Comparison of ENCODE assay signal across 7 mouse cellular contexts in genomic region chr14:72710341-72711027, GRCm38 (mm10). TPM values are rescaled to one million over a fixed set of nuclear protein-coding genes. Genes with fewer than 3 reads are reported as not detected.
DNase-seq lines count a peak whose midpoint lies in the region; ATAC-seq and TF ChIP-seq lines count a peak whose summit lies in the region.

No protein-coding gene starts in this region.

- TF ChIP-seq CTCF in E14TG2a.4 (conservative IDR thresholded peaks at IDR 0.05; ENCODE audit: low read length) = no peak

- peak overlapping the region; percentile 92 for H3K4me3 ChIP-seq in E14TG2a.4 (replicated peaks; ENCODE audit: low read length)
- peak overlapping the region; percentile 77 for H3K4me3 ChIP-seq in embryonic facial prominence, embryonic 12.5 days
- peak overlapping the region; percentile 98 for H3K4me3 ChIP-seq in heart, embryonic 16.5 days (ENCODE audit: low read length)
- peak overlapping the region; percentile 99 for H3K4me3 ChIP-seq in lung, embryonic 15.5 days
- H3K4me3 ChIP-seq in neural tube, embryonic 15.5 days (replicated peaks) = peak overlapping the region; percentile 98

- no peak; the same call in 1 of the 2 replicates for ATAC-seq in embryonic facial prominence, embryonic 12.5 days (ENCODE audit: insufficient number of reproducible peaks, insufficient read depth, low FRiP score, low TSS enrichment)
- ATAC-seq in heart, embryonic 16.5 days (replicated peaks; ENCODE audit: extremely low read depth, insufficient read depth, low FRiP score) = peak; percentile 38
- 0 out of 2 replicates have a peak, but pooled peaks have one; percentile 29 for ATAC-seq in lung, embryonic 15.5 days (ENCODE audit: borderline replicate concordance, extremely low read depth, low FRiP score, low TSS enrichment)
- ATAC-seq in neural tube, embryonic 15.5 days (ENCODE audit: low FRiP score) = peak; percentile 67

- no peaks in the 10 kb centered on the region for H3K36me3 ChIP-seq in E14TG2a.4 (ENCODE audit: insufficient read depth, low read length)
- H3K36me3 ChIP-seq in embryonic facial prominence, embryonic 12.5 days = no peaks in the 10 kb centered on the region
- no peaks in the 10 kb centered on the region for H3K36me3 ChIP-seq in heart, embryonic 16.5 days (ENCODE audit: control insufficient read depth, insufficient read depth)
- no peaks in the 10 kb centered on the region for H3K36me3 ChIP-seq in lung, embryonic 15.5 days
- no peaks in the 10 kb centered on the region for H3K36me3 ChIP-seq in neural tube, embryonic 15.5 days

- peak overlapping the region; percentile 81 for H3K9ac ChIP-seq in embryonic facial prominence, embryonic 12.5 days
- H3K9ac ChIP-seq in heart, embryonic 16.5 days (ENCODE audit: low read length) = peak overlapping the region; percentile 98
- H3K9ac ChIP-seq in lung, embryonic 15.5 days = peak overlapping the region; percentile 89
- H3K9ac ChIP-seq in neural tube, embryonic 15.5 days (replicated peaks) = peak overlapping the region; percentile 91

- H3K27me3 ChIP-seq in E14TG2a.4 (ENCODE audit: insufficient read depth, low read length) = peaks cover 25% of the 10 kb centered on the region
- H3K27me3 ChIP-seq in embryonic facial prominence, embryonic 12.5 days = no peaks in the 10 kb centered on the region
- H3K27me3 ChIP-seq in heart, embryonic 16.5 days (ENCODE audit: control insufficient read depth, insufficient read depth, low read length) = peaks cover 2% of the 10 kb centered on the region; the same call in 1 of the 2 replicates
- peaks cover 5% of the 10 kb centered on the region; the same call in 1 of the 2 replicates for H3K27me3 ChIP-seq in lung, embryonic 15.5 days
- H3K27me3 ChIP-seq in neural tube, embryonic 15.5 days (replicated peaks) = 0 out of 2 replicates have a peak, but pooled peaks cover 2% of the 10 kb centered on the region

- peak; percentile 52 for DNase-seq in T-cell, adult 2 months (ENCODE audit: low spot score)
- DNase-seq in kidney, postnatal 14 days = peak; percentile 55

- H3K9me3 ChIP-seq in E14TG2a.4 (ENCODE audit: low read length) = no peaks in the 10 kb centered on the region
- no peaks in the 10 kb centered on the region for H3K9me3 ChIP-seq in embryonic facial prominence, embryonic 12.5 days
- no peaks in the 10 kb centered on the region for H3K9me3 ChIP-seq in heart, embryonic 16.5 days (replicated peaks; ENCODE audit: control insufficient read depth, low read length)
- H3K9me3 ChIP-seq in lung, embryonic 15.5 days = no peaks in the 10 kb centered on the region
- H3K9me3 ChIP-seq in neural tube, embryonic 15.5 days (replicated peaks) = no peaks in the 10 kb centered on the region

- H3K4me2 ChIP-seq in embryonic facial prominence, embryonic 12.5 days (replicated peaks) = peak overlapping the region; percentile 60
- H3K4me2 ChIP-seq in heart, embryonic 16.5 days (ENCODE audit: low read depth, low read length) = peak overlapping the region; percentile 80
- peak overlapping the region; percentile 78 for H3K4me2 ChIP-seq in lung, embryonic 15.5 days
- H3K4me2 ChIP-seq in neural tube, embryonic 15.5 days = peak overlapping the region; percentile 67

- peak overlapping the region; percentile 82 for H3K27ac ChIP-seq in embryonic facial prominence, embryonic 12.5 days
- peak overlapping the region; percentile 91 for H3K27ac ChIP-seq in heart, embryonic 16.5 days (ENCODE audit: low read length)
- peak overlapping the region; percentile 92 for H3K27ac ChIP-seq in lung, embryonic 15.5 days
- H3K27ac ChIP-seq in neural tube, embryonic 15.5 days (replicated peaks) = peak overlapping the region; percentile 96

- WGBS in embryonic facial prominence, embryonic 12.5 days = 1% methylated on average over 38 of the region's 38 CpGs
- 2% methylated on average over 38 of the region's 38 CpGs for WGBS in heart, embryonic 16.5 days
- 1% methylated on average over 38 of the region's 38 CpGs for WGBS in lung, embryonic 15.5 days
- whole genome bisulfite sequencing in neural tube, embryonic 15.5 days = 2% methylated on average over 38 of the region's 38 CpGs

- H3K4me1 ChIP-seq in E14TG2a.4 (replicated peaks; ENCODE audit: low read depth, low read length) = peaks cover 9% of the 10 kb centered on the region
- no peaks in the 10 kb centered on the region for H3K4me1 ChIP-seq in embryonic facial prominence, embryonic 12.5 days
- H3K4me1 ChIP-seq in heart, embryonic 16.5 days (ENCODE audit: control insufficient read depth, insufficient read depth, low read length) = peaks cover 7% of the 10 kb centered on the region; the same call in 1 of the 2 replicates
- H3K4me1 ChIP-seq in lung, embryonic 15.5 days = peaks cover 20% of the 10 kb centered on the region
- peaks cover 20% of the 10 kb centered on the region for H3K4me1 ChIP-seq in neural tube, embryonic 15.5 days

RNA-seq across cellular contexts. Expression of gene Fndc3a, which starts 0.7 kb away (rescaled TPM):
- 41.0 and 45.7 TPM in 2 replicates for polyA plus RNA-seq in embryonic facial prominence, embryonic 12.5 days (2016; fragmentation: Nextera tagmentation; extraction: Ambion mirVana)
- polyA plus RNA-seq in heart, embryonic 16.5 days (2015; fragmentation: Nextera tagmentation; extraction: Ambion mirVana) = 17.1 and 19.2 TPM in 2 replicates
- polyA plus RNA-seq in lung, embryonic 15.5 days (2015; fragmentation: Nextera tagmentation; extraction: Ambion mirVana) = 34.0 and 34.8 TPM in 2 replicates
- 53.6 and 57.2 TPM in 2 replicates for polyA plus RNA-seq in neural tube, embryonic 15.5 days (2015; fragmentation: Nextera tagmentation; extraction: Ambion mirVana)
